Mouse (Mus musculus) ES-Bruce4 (cell line): ENCODE data around the gene Tmem127.

Source experiments
- CTCF ChIP-seq: IDR thresholded peaks from one replicate; pipeline ENCODE4 v1.8.1; 2011; ENCODE audit warnings: low read depth, low read length
- POLR2A ChIP-seq: IDR thresholded peaks from one replicate; pipeline ENCODE4 v1.8.1; 2011; ENCODE audit warnings: low read length; ENCODE audit not compliant: insufficient read depth

DNA sequence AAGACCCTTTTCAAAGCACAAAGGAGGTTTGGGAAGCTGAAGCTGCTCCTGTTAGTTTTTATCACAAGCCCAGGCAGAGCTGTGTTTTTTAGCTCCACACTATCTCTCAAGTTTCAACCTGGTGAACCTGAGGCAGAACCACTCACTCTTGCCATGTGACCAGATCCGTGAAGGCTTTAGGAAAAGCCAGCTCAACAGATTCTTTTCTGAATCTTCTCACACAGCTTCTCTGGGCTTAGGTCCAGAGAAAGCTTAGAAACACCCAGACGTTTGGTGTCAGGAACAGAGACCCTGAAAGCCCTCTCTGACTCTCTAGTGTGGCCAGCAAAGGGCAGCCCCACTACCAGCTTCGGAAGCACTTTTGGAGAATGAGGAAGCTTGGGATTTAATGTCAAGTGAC, 3.7 kb downstream of the Tmem127 start:
- TF ChIP-seq CTCF (no peak), POLR2A (no peak)
